Mouse (Mus musculus) CH12.LX (cell line): Measurements from ENCODE around the gene Olfr194. TPM values are rescaled to one million over a fixed set of nuclear protein-coding genes. Genes with fewer than 3 reads are reported as not detected.

Experiments used
- DNase-seq: peaks from one replicate; pipeline ENCODE4 v3.0.0-alpha.2; 2013; ENCODE audit errors: extremely low read depth
- H3K27ac ChIP-seq: 2 replicates; pipeline ENCODE4 v1.5.1; 2012; ENCODE audit warnings: low read depth, mild to moderate bottlenecking, control low read depth, moderate library complexity; ENCODE audit not compliant: insufficient read depth
- H3K27me3 ChIP-seq: replicated peaks from 2 replicates; pipeline ENCODE3; 2012; ENCODE audit warnings: inconsistent platforms
- H3K36me3 ChIP-seq, 2 experiments: replicated peaks in 1 of 2; 2 replicates each; pipeline versions ENCODE3 to v1.6.1; 2012; ENCODE audit warnings: inconsistent platforms in 1 of 2, low read length in 1 of 2, mild to moderate bottlenecking in 1 of 2, mixed read lengths in 1 of 2, moderate library complexity in 1 of 2; ENCODE audit not compliant: control insufficient read depth in 1 of 2, insufficient read depth in 1 of 2
- H3K4me1 ChIP-seq, 2 experiments: 2 replicates each; pipeline ENCODE4 v1.6.1; 2012; ENCODE audit warnings: inconsistent platforms in 1 of 2, moderate library complexity in 1 of 2; ENCODE audit not compliant: insufficient read depth in 2 of 2, control insufficient read depth in 1 of 2
- H3K4me2 ChIP-seq: 2 replicates; pipeline ENCODE4 v1.6.1; 2012; ENCODE audit warnings: low read depth, mild to moderate bottlenecking, control low read depth; ENCODE audit not compliant: poor library complexity, insufficient read depth, severe bottlenecking
- H3K4me3 ChIP-seq, 3 experiments: fragments of 150-350 bp in 1 of 3; sonication (generic) in 1 of 3; replicated peaks in 1 of 3; 2 replicates each; pipeline versions ENCODE3 to v1.5.1; 2011 to 2012; ENCODE audit warnings: low read depth in 2 of 3, low read length in 2 of 3, mild to moderate bottlenecking in 2 of 3, moderate library complexity in 2 of 3, control low read depth in 1 of 3, improper control_type of control experiment in 1 of 3, inconsistent platforms in 1 of 3, mixed read lengths in 1 of 3; ENCODE audit not compliant: poor library complexity in 1 of 3
- H3K79me2 ChIP-seq: replicated peaks from 2 replicates; pipeline ENCODE4 v1.6.1; 2012; ENCODE audit warnings: mild to moderate bottlenecking, moderate library complexity; ENCODE audit not compliant: control insufficient read depth, poor library complexity, insufficient read depth, severe bottlenecking; ENCODE audit errors: extremely low read depth
- H3K9ac ChIP-seq: 2 replicates; pipeline ENCODE4 v1.6.1; 2012; ENCODE audit warnings: low read depth, mild to moderate bottlenecking, control low read depth, moderate library complexity; ENCODE audit not compliant: insufficient read depth
- H3K9me3 ChIP-seq: replicated peaks from 2 replicates; pipeline ENCODE3; 2012; ENCODE audit warnings: low read length, inconsistent platforms, mixed read lengths
- CHD2 ChIP-seq: IDR thresholded peaks from 2 replicates; pipeline ENCODE4 v1.6.1; 2011; ENCODE audit warnings: low read length, improper control_type of control experiment
- CTCF ChIP-seq, 2 experiments: IDR thresholded peaks in 1 of 2; conservative IDR thresholded peaks in 1 of 2; 2 replicates each; pipeline ENCODE4 v1.5.1; 2011 to 2012; ENCODE audit warnings: low read depth in 2 of 2, low read length in 2 of 2, improper control_type of control experiment in 1 of 2, inconsistent platforms in 1 of 2, mild to moderate bottlenecking in 1 of 2, moderate library complexity in 1 of 2
- E2F4 ChIP-seq: IDR thresholded peaks from 2 replicates; pipeline ENCODE4 v1.6.1; 2011; ENCODE audit warnings: low read depth, low read length, improper control_type of control experiment; ENCODE audit not compliant: insufficient replicate concordance
- GABPA ChIP-seq: IDR thresholded peaks from 2 replicates; pipeline ENCODE4 v1.6.1; 2012; ENCODE audit warnings: low read depth, low read length, improper control_type of control experiment, inconsistent platforms; ENCODE audit not compliant: insufficient replicate concordance
- IRF4 ChIP-seq: IDR thresholded peaks from 2 replicates; pipeline ENCODE4 v1.6.1; 2014; ENCODE audit warnings: low read depth, mild to moderate bottlenecking, inconsistent platforms, low read length, improper control_type of control experiment
- KAT2A ChIP-seq: IDR thresholded peaks from 2 replicates; pipeline ENCODE4 v1.6.1; 2012; ENCODE audit warnings: low read length, improper control_type of control experiment, inconsistent platforms; ENCODE audit not compliant: insufficient replicate concordance
- MAFK ChIP-seq: IDR thresholded peaks from 2 replicates; pipeline ENCODE4 v1.6.1; 2011; ENCODE audit warnings: low read length, improper control_type of control experiment; ENCODE audit not compliant: insufficient replicate concordance
- MAX ChIP-seq: IDR thresholded peaks from 2 replicates; pipeline ENCODE4 v1.6.1; 2011; ENCODE audit warnings: low read length, improper control_type of control experiment
- MEF2A ChIP-seq: IDR thresholded peaks from 2 replicates; pipeline ENCODE4 v1.6.1; 2014; ENCODE audit warnings: low read depth, mild to moderate bottlenecking, inconsistent platforms, low read length, improper control_type of control experiment, borderline replicate concordance
- NELFE ChIP-seq: IDR thresholded peaks from 2 replicates; pipeline ENCODE4 v1.6.1; 2011; ENCODE audit warnings: low read depth, low read length, improper control_type of control experiment
- PAX5 ChIP-seq: IDR thresholded peaks from 2 replicates; pipeline ENCODE4 v1.6.1; 2012; ENCODE audit warnings: low read length, inconsistent platforms, mixed read lengths
- RAD21 ChIP-seq: IDR thresholded peaks from 2 replicates; pipeline ENCODE4 v1.6.1; 2011; ENCODE audit warnings: low read depth, mild to moderate bottlenecking, low read length, improper control_type of control experiment, moderate library complexity
- RCOR1 ChIP-seq: conservative IDR thresholded peaks from 2 replicates; pipeline ENCODE4 v1.6.1; 2012; ENCODE audit warnings: low read depth, mild to moderate bottlenecking, inconsistent platforms, low read length, improper control_type of control experiment
- SMC3 ChIP-seq: IDR thresholded peaks from 2 replicates; pipeline ENCODE4 v1.6.1; 2011; ENCODE audit warnings: low read depth, low read length, improper control_type of control experiment
- TBP ChIP-seq: conservative IDR thresholded peaks from 2 replicates; pipeline ENCODE4 v1.6.1; 2011; ENCODE audit warnings: low read depth, low read length, improper control_type of control experiment
- TCF12 ChIP-seq: IDR thresholded peaks from 2 replicates; pipeline ENCODE4 v1.6.1; 2014; ENCODE audit warnings: low read depth, mild to moderate bottlenecking, inconsistent platforms, low read length, improper control_type of control experiment
- UBTF ChIP-seq: IDR thresholded peaks from 2 replicates; pipeline ENCODE4 v1.6.1; 2012; ENCODE audit warnings: low read depth, mild to moderate bottlenecking, inconsistent platforms, low read length, improper control_type of control experiment, moderate library complexity
- ZKSCAN1 ChIP-seq: IDR thresholded peaks from 2 replicates; pipeline ENCODE4 v1.6.1; 2012; ENCODE audit warnings: low read depth, inconsistent platforms, low read length, improper control_type of control experiment, borderline replicate concordance
- ZNF384 ChIP-seq: IDR thresholded peaks from 2 replicates; pipeline ENCODE4 v1.6.1; 2012; ENCODE audit warnings: low read depth, low read length, improper control_type of control experiment, inconsistent platforms
- dilution Hi-C: fragments of 300-500 bp; cut with MboI; formaldehyde crosslinking; loops from 2 replicates; pipeline ENCODE4 v1.14.3; 2020; ENCODE audit warnings: low sequenced_read_pairs; ENCODE audit not compliant: extremely low pct_unique_long_range_greater_than_20kb, extremely low pct_ligation_motif_present
- in situ Hi-C: fragments of 300-500 bp; cut with MboI; formaldehyde crosslinking; loops from 3 replicates; pipeline ENCODE4 v1.14.3; 2019; ENCODE audit warnings: low sequenced_read_pairs, low pct_ligation_motif_present, low pct_unique_long_range_greater_than_20kb, mixed read lengths
- polyA plus RNA-seq: library from polyadenylated mRNA; unstranded; fragments of >175 nt; gene quantifications from 2 replicates; pipeline ENCODE4 v1.2.1, GENCODE M21; 2012; ENCODE audit warnings: low read depth; ENCODE audit not compliant: insufficient read length
- total RNA-seq, 2 experiments: library from RNA; depleted of rRNA; stranded (reverse); fragments of 300-350 nt in 1 of 2; fragments of >200 nt in 1 of 2; gene quantifications; 2 replicates each; pipeline ENCODE4 v1.2.3; 2012 to 2014

Gene Olfr194
- total and polyA plus RNA-seq, 3 experiments: not detected

DNA sequence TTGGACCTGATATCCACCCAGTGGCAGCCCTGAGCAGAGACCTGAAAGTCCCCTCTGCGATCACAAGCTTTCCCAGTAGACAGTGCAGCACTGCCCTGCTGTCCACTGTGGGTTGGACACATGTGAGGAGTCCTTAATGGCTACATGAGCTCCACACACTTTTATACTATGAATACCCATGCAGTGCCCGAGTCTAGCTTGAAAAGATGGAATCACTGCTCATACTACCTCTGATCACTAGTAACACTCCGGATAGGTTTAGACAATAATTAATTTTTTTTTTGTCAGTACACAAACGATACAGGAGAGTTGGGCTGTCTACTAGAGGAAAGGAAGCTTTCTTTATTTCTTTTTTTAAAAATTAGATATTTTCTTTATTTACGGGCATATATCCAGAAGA is 43.0 kb downstream of the Olfr194 start, which contains the start of gene Olfr190:
Olfr190 (minus strand) TSS at position 101 of the 400 bp plus-strand sequence.
- dilution Hi-C loops (no loop called here), in situ Hi-C loops (no loop called here)
- no peak within 1 kb of the TSS for H3K4me2 ChIP-seq
- no peaks in the 10 kb centered on the region for H3K79me2 ChIP-seq
- no peaks in the 10 kb centered on the region for H3K4me1 ChIP-seq
- no peak within 1 kb of the TSS for H3K27ac ChIP-seq
- no peak for DNase-seq
- no peak for TF ChIP-seq RAD21
- TF ChIP-seq ZNF384: no peak
- TF ChIP-seq IRF4: no peak
- TF ChIP-seq MEF2A: no peak
- TF ChIP-seq NELFE: no peak
- no peak for TF ChIP-seq TBP
- no peak for TF ChIP-seq PAX5
- TF ChIP-seq E2F4: no peak
- no peak for TF ChIP-seq TCF12
- no peak for TF ChIP-seq ZKSCAN1
- no peak for TF ChIP-seq CHD2
- no peak for TF ChIP-seq MAX
- no peak for TF ChIP-seq CTCF (conservative IDR thresholded peaks at IDR 0.05 in 1 of 2, IDR thresholded peaks at IDR 0.05 in 1 of 2; ENCODE audit: low read depth in 2 of 2, low read length in 2 of 2)
- no peak for TF ChIP-seq RCOR1
- TF ChIP-seq MAFK: no peak
- TF ChIP-seq KAT2A: no peak
- no peak for TF ChIP-seq SMC3
- TF ChIP-seq GABPA: no peak
- no peaks in the 10 kb centered on the region for H3K27me3 ChIP-seq
- no peaks in the 10 kb centered on the region for H3K9me3 ChIP-seq
- H3K36me3 ChIP-seq: no peaks in the 10 kb centered on the region
- H3K4me3 ChIP-seq: no peak within 1 kb of the TSS
- no peak within 1 kb of the TSS for H3K9ac ChIP-seq

- Histone ChIP-seq H3K4me1 (no peaks in the 10 kb centered on the region), H3K79me2 (no peaks in the 10 kb centered on the region), H3K27me3 (no peaks in the 10 kb centered on the region), H3K36me3 (no peaks in the 10 kb centered on the region), H3K9ac (no peak overlapping the region), H3K9me3 (no peaks in the 10 kb centered on the region), H3K27ac (no peak overlapping the region), H3K4me2 (no peak overlapping the region), H3K4me3 (no peak overlapping the region)
- dilution Hi-C loops: no loop called here
- in situ Hi-C loops: no loop called here
- TF ChIP-seq TCF12 (no peak), UBTF (no peak), E2F4 (no peak)
- DNase-seq: no peak
Observed at GRCm38 (mm10) chr16:59073520-59073919, 47.3 kb downstream of the Olfr194 start.
